Mouse (Mus musculus): ENCODE measurements around the gene Foxf1.

GRCm38 (mm10) chr8:121129265-121129940, 45.2 kb downstream of the Foxf1 start:
- TF ChIP-seq CTCF (IDR thresholded peaks at IDR 0.05; ENCODE audit: low read depth, low read length) (no peak), TAL1 (conservative IDR thresholded peaks at IDR 0.05; ENCODE audit: low read depth, low read length) (no peak), GATA1 (IDR thresholded peaks at IDR 0.05; ENCODE audit: borderline replicate concordance, low read length) (no peak)
